Mouse (Mus musculus): ENCODE results near the gene Ahnak.

GRCm38 (mm10) chr19:9117275-9117674, 128.2 kb downstream of the Ahnak start:
- TF ChIP-seq HCFC1 (IDR thresholded peaks at IDR 0.05; ENCODE audit: borderline replicate concordance, insufficient read depth, low read length), result no peak
- no peak for TF ChIP-seq CHD2 (IDR thresholded peaks at IDR 0.05; ENCODE audit: low read depth, low read length)
- no peak for TF ChIP-seq ZC3H11A (IDR thresholded peaks at IDR 0.05; ENCODE audit: borderline replicate concordance, low read depth, low read length)
- no peak for TF ChIP-seq MAFK (IDR thresholded peaks at IDR 0.05; ENCODE audit: insufficient read depth, low read depth, low read length)
- TF ChIP-seq ZNF384 (IDR thresholded peaks at IDR 0.05; ENCODE audit: low read depth, low read length), result no peak

Data from ES-E14 (cell line).